8 mouse cellular contexts compared by ENCODE assay signal in the genomic region with DNA sequence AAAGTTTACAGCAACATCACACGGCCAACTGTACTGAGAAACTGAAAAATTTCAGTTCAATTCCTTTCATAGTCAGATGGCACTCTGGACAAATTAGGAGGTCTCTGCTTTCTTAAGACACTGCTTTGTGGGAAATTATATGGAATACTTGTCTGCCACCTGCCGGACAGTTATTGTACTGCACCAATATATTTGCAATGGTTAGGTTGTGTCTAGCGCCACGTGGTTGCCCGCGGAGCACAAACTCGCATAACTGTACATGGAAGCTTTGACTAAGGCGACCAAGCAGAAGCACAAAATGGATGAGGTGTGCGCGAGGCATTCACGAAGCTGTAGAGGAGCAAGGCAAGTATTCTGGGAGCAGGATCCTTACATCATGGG. TPM values are rescaled to one million over a fixed set of nuclear protein-coding genes. Genes with fewer than 3 reads are reported as not detected.
DNase-seq lines count a peak whose midpoint lies in the region; ATAC-seq lines count a peak whose summit lies in the region.

No protein-coding gene starts in this region.

- peaks cover 14% of the 10 kb centered on the region for H3K9me3 ChIP-seq in heart, embryonic 12.5 days (replicated peaks)
- no peaks in the 10 kb centered on the region for H3K9me3 ChIP-seq in kidney, embryonic 16.5 days (ENCODE audit: low read length)

- peaks cover 16% of the 10 kb centered on the region for H3K4me1 ChIP-seq in heart, embryonic 12.5 days (replicated peaks)
- peaks cover 24% of the 10 kb centered on the region for H3K4me1 ChIP-seq in kidney, embryonic 16.5 days (ENCODE audit: insufficient read depth, low read length)

- H3K36me3 ChIP-seq in heart, embryonic 12.5 days = no peaks in the 10 kb centered on the region
- H3K36me3 ChIP-seq in kidney, embryonic 16.5 days (ENCODE audit: insufficient read depth, low read length) = no peaks in the 10 kb centered on the region

- peak; percentile 81 for ATAC-seq in erythroid progenitor cell, adult 5-6 weeks (replicated peaks; ENCODE audit: low FRiP score, poor library complexity, severe bottlenecking)
- peak; percentile 31 for ATAC-seq in heart, embryonic 12.5 days (ENCODE audit: insufficient number of reproducible peaks, low FRiP score)
- ATAC-seq in kidney, embryonic 16.5 days (ENCODE audit: low FRiP score, low TSS enrichment) = peak; percentile 63
- peak; percentile 79 for ATAC-seq in monocyte, adult 5-6 weeks (replicated peaks; ENCODE audit: insufficient number of reproducible peaks, low FRiP score, low TSS enrichment, poor library complexity, severe bottlenecking)

- H3K27me3 ChIP-seq in heart, embryonic 12.5 days (replicated peaks) = peaks cover 11% of the 10 kb centered on the region
- no peaks in the 10 kb centered on the region for H3K27me3 ChIP-seq in kidney, embryonic 16.5 days (ENCODE audit: insufficient read depth, low read length)

- H3K27ac ChIP-seq in heart, embryonic 12.5 days (ENCODE audit: poor library complexity, severe bottlenecking) = no peak overlapping the region
- H3K27ac ChIP-seq in kidney, embryonic 16.5 days (ENCODE audit: low read length) = no peak overlapping the region

- under 1% methylated on average over 11 of the region's 11 CpGs for WGBS in heart, embryonic 12.5 days
- 2% methylated on average over 11 of the region's 11 CpGs for WGBS in kidney, embryonic 16.5 days

- H3K4me2 ChIP-seq in heart, embryonic 12.5 days = peak overlapping the region; percentile 80
- peak overlapping the region; percentile 58 for H3K4me2 ChIP-seq in kidney, embryonic 16.5 days (replicated peaks; ENCODE audit: low read depth, low read length)

- DNase-seq in CD4-positive, CD25-positive, alpha-beta regulatory T cell, adult 2 months (ENCODE audit: low read depth, low spot score) = peak; percentile 94
- DNase-seq in brain, embryonic 18.5 days (ENCODE audit: low read depth, low spot score) = peak; percentile 87
- DNase-seq in liver = peak; percentile 86
- DNase-seq in spleen, postnatal 36 days (ENCODE audit: low spot score in 2 of 2) = peak; percentile 82 to 87

- peak overlapping the region; percentile 59 for H3K9ac ChIP-seq in heart, embryonic 12.5 days
- H3K9ac ChIP-seq in kidney, embryonic 16.5 days (replicated peaks; ENCODE audit: low read length) = peak overlapping the region; percentile 71

- peak overlapping the region; percentile 45 for H3K4me3 ChIP-seq in heart, embryonic 12.5 days
- H3K4me3 ChIP-seq in kidney, embryonic 16.5 days (ENCODE audit: low read length) = peak overlapping the region; percentile 50

RNA-seq across cellular contexts. Expression of a gene that starts 57.7 kb away (rescaled TPM):
- 13.0 and 23.1 TPM in 2 replicates for total RNA-seq in erythroid progenitor cell, adult 5-6 weeks (2015; ENCODE audit: low replicate concordance)
- 7.3 and 7.9 TPM in 2 replicates for total RNA-seq in erythroid progenitor cell, adult 5-6 weeks (2017; ENCODE audit: low replicate concordance)
- 5.8 and 6.5 TPM in 2 replicates for polyA plus RNA-seq in heart, embryonic 12.5 days (2016; fragmentation: Nextera tagmentation; extraction: Ambion mirVana)
- polyA plus RNA-seq in kidney, embryonic 16.5 days (2015; fragmentation: Nextera tagmentation; extraction: Ambion mirVana) = 9.7 and 10.1 TPM in 2 replicates
- 31.9 to 70.2 TPM (median 54.1 TPM) in 3 replicates for total RNA-seq in monocyte, adult 5-6 weeks (2017)

RNA-seq across cellular contexts. Expression of a gene that starts 57.9 kb away (rescaled TPM):
- 83.8 and 161 TPM in 2 replicates for total RNA-seq in erythroid progenitor cell, adult 5-6 weeks (2015; ENCODE audit: low replicate concordance)
- 81.5 and 115 TPM in 2 replicates for total RNA-seq in erythroid progenitor cell, adult 5-6 weeks (2017; ENCODE audit: low replicate concordance)
- polyA plus RNA-seq in heart, embryonic 12.5 days (2016; fragmentation: Nextera tagmentation; extraction: Ambion mirVana) = 254 and 255 TPM in 2 replicates
- polyA plus RNA-seq in kidney, embryonic 16.5 days (2015; fragmentation: Nextera tagmentation; extraction: Ambion mirVana) = 406 and 407 TPM in 2 replicates
- total RNA-seq in monocyte, adult 5-6 weeks (2017) = 285 to 328 TPM (median 291 TPM) in 3 replicates

Comparison
In these comparisons a context has a peak if more than half of its experiments do, and no peak if none do; other contexts are left out.
1. ATAC-seq: peak in every context shown above with its lines; median percentile 81 in erythroid progenitor cell, adult 5-6 weeks; 79 in monocyte, adult 5-6 weeks; 63 in kidney, embryonic 16.5 days; 31 in heart, embryonic 12.5 days.